Mouse (Mus musculus) MEL (cell line): ENCODE data around the gene Pdxk. TPM values are rescaled to one million over a fixed set of nuclear protein-coding genes. Genes with fewer than 3 reads are reported as not detected.

Source experiments
- DNase-seq: peaks from one replicate; pipeline ENCODE4 v3.0.0; 2011; ENCODE audit warnings: low read depth, low spot score
- H3K27ac ChIP-seq: 2 replicates; pipeline ENCODE4 v1.5.1; 2012; ENCODE audit warnings: low read depth, mild to moderate bottlenecking, control low read depth, low read length, moderate library complexity; ENCODE audit not compliant: control insufficient read depth
- H3K27me3 ChIP-seq, 2 experiments: fragments of 150-350 bp in 1 of 2; sonication (generic) in 1 of 2; 2 replicates each; pipeline ENCODE4 v1.6.1; 2012; ENCODE audit warnings: low read length in 2 of 2, mild to moderate bottlenecking in 2 of 2, improper control_type of control experiment in 1 of 2, moderate library complexity in 1 of 2; ENCODE audit not compliant: insufficient read depth in 2 of 2, control insufficient read depth in 1 of 2
- H3K36me3 ChIP-seq, 2 experiments: 2 replicates each; pipeline ENCODE4 v1.6.1; 2012 to 2014; ENCODE audit warnings: low read length in 2 of 2, improper control_type of control experiment in 1 of 2, inconsistent platforms in 1 of 2, mild to moderate bottlenecking in 1 of 2; ENCODE audit not compliant: insufficient read depth in 2 of 2, control insufficient read depth in 1 of 2
- H3K4me1 ChIP-seq, 2 experiments: fragments of 150-350 bp in 1 of 2; sonication (generic) in 1 of 2; 2 replicates each; pipeline ENCODE4 v1.6.1; 2012; ENCODE audit warnings: low read length in 2 of 2, improper control_type of control experiment in 1 of 2, mild to moderate bottlenecking in 1 of 2; ENCODE audit not compliant: insufficient read depth in 2 of 2, control insufficient read depth in 1 of 2
- H3K4me3 ChIP-seq, 2 experiments: fragments of 150-350 bp in 1 of 2; sonication (generic) in 1 of 2; 2 replicates each; pipeline ENCODE4 v1.5.1; 2012; ENCODE audit warnings: low read depth in 2 of 2, low read length in 2 of 2, mild to moderate bottlenecking in 2 of 2, moderate library complexity in 2 of 2, control low read depth in 1 of 2, improper control_type of control experiment in 1 of 2; ENCODE audit not compliant: control insufficient read depth in 1 of 2, insufficient read depth in 1 of 2
- H3K79me2 ChIP-seq: 2 replicates; pipeline ENCODE4 v1.6.1; 2012; ENCODE audit warnings: mild to moderate bottlenecking, low read length, moderate library complexity; ENCODE audit not compliant: control insufficient read depth, poor library complexity, insufficient read depth
- H3K9ac ChIP-seq: 2 replicates; pipeline ENCODE4 v1.6.1; 2012; ENCODE audit warnings: low read depth, mild to moderate bottlenecking, control low read depth, low read length, moderate library complexity; ENCODE audit not compliant: control insufficient read depth, poor library complexity, severe bottlenecking
- H3K9me3 ChIP-seq: fragments of 150-350 bp; sonication (generic); replicated peaks from 2 replicates; pipeline ENCODE4 v1.6.1; 2012; ENCODE audit warnings: mild to moderate bottlenecking, low read length, improper control_type of control experiment, moderate library complexity; ENCODE audit not compliant: insufficient read depth
- CTCF ChIP-seq, 3 experiments: IDR thresholded peaks in 2 of 3; conservative IDR thresholded peaks in 1 of 3; 2 replicates each; pipeline ENCODE4 v1.5.1; 2011 to 2012; ENCODE audit warnings: low read length in 3 of 3, low read depth in 2 of 3, mild to moderate bottlenecking in 2 of 3, improper control_type of control experiment in 1 of 3, inconsistent platforms in 1 of 3, mixed read lengths in 1 of 3, moderate library complexity in 1 of 3; ENCODE audit not compliant: control insufficient read depth in 1 of 3, insufficient read depth in 1 of 3, poor library complexity in 1 of 3, severe bottlenecking in 1 of 3
- E2F4 ChIP-seq: IDR thresholded peaks from 2 replicates; pipeline ENCODE4 v1.6.1; 2011; ENCODE audit warnings: low read depth, low read length, improper control_type of control experiment, borderline replicate concordance
- ELF1 ChIP-seq: IDR thresholded peaks from 2 replicates; pipeline ENCODE4 v1.6.1; 2014; ENCODE audit warnings: low read depth, mild to moderate bottlenecking, inconsistent platforms, low read length, improper control_type of control experiment, moderate library complexity
- EP300 ChIP-seq, 2 experiments: IDR thresholded peaks; 2 replicates each; pipeline ENCODE4 v1.6.1; 2011; ENCODE audit warnings: improper control_type of control experiment in 2 of 2, low read length in 2 of 2, low read depth in 1 of 2, mild to moderate bottlenecking in 1 of 2
- GABPA ChIP-seq: IDR thresholded peaks from 2 replicates; pipeline ENCODE4 v1.6.1; 2012; ENCODE audit warnings: low read depth, mild to moderate bottlenecking, inconsistent platforms, low read length, improper control_type of control experiment, moderate library complexity
- HCFC1 ChIP-seq: IDR thresholded peaks from 2 replicates; pipeline ENCODE4 v1.6.1; 2012; ENCODE audit warnings: low read depth, mild to moderate bottlenecking, inconsistent platforms, low read length, improper control_type of control experiment, moderate library complexity
- JUND ChIP-seq: IDR thresholded peaks from 2 replicates; pipeline ENCODE4 v1.6.1; 2011; ENCODE audit warnings: low read depth, mild to moderate bottlenecking, improper control_type of control experiment, low read length
- MAFK ChIP-seq: IDR thresholded peaks from 2 replicates; pipeline ENCODE4 v1.6.1; 2011; ENCODE audit warnings: low read depth, mild to moderate bottlenecking, low read length, improper control_type of control experiment, borderline replicate concordance
- MAX ChIP-seq: IDR thresholded peaks from 2 replicates; pipeline ENCODE4 v1.6.1; 2011; ENCODE audit warnings: low read length, improper control_type of control experiment
- MEF2A ChIP-seq: IDR thresholded peaks from 2 replicates; pipeline ENCODE4 v1.6.1; 2014; ENCODE audit warnings: low read depth, mild to moderate bottlenecking, inconsistent platforms, low read length, improper control_type of control experiment; ENCODE audit not compliant: poor library complexity, insufficient replicate concordance, severe bottlenecking; ENCODE audit errors: extremely low read depth
- MYB ChIP-seq: IDR thresholded peaks from 2 replicates; pipeline ENCODE4 v1.6.1; 2011; ENCODE audit warnings: mild to moderate bottlenecking, low read depth, low read length, improper control_type of control experiment
- MYC ChIP-seq: IDR thresholded peaks from 2 replicates; pipeline ENCODE4 v1.6.1; 2011; ENCODE audit warnings: low read depth, mild to moderate bottlenecking, low read length, improper control_type of control experiment, moderate library complexity
- NRF1 ChIP-seq: IDR thresholded peaks from 2 replicates; pipeline ENCODE4 v1.6.1; 2014; ENCODE audit warnings: low read depth, mild to moderate bottlenecking, inconsistent platforms, low read length, improper control_type of control experiment, moderate library complexity; ENCODE audit not compliant: poor library complexity, insufficient read depth, severe bottlenecking
- POLR2AphosphoS2 ChIP-seq: IDR thresholded peaks from 2 replicates; pipeline ENCODE4 v1.6.1; 2011; ENCODE audit warnings: low read length, improper control_type of control experiment
- RAD21 ChIP-seq: IDR thresholded peaks from 2 replicates; pipeline ENCODE4 v1.6.1; 2011; ENCODE audit warnings: mild to moderate bottlenecking, low read depth, low read length, improper control_type of control experiment
- SMC3 ChIP-seq: IDR thresholded peaks from 2 replicates; pipeline ENCODE4 v1.6.1; 2011; ENCODE audit warnings: low read depth, low read length, improper control_type of control experiment
- TAL1 ChIP-seq: IDR thresholded peaks from 2 replicates; pipeline ENCODE4 v1.6.1; 2012; ENCODE audit warnings: mild to moderate bottlenecking, inconsistent platforms, low read length, moderate library complexity, mixed read lengths
- USF1 ChIP-seq: IDR thresholded peaks from 2 replicates; pipeline ENCODE4 v1.6.1; 2014; ENCODE audit warnings: low read depth, mild to moderate bottlenecking, inconsistent platforms, low read length, improper control_type of control experiment, moderate library complexity
- ZC3H11A ChIP-seq: IDR thresholded peaks from 2 replicates; pipeline ENCODE4 v1.6.1; 2012; ENCODE audit warnings: low read depth, mild to moderate bottlenecking, inconsistent platforms, low read length, improper control_type of control experiment
- ZMIZ1 ChIP-seq: IDR thresholded peaks from 2 replicates; pipeline ENCODE4 v1.6.1; 2012; ENCODE audit warnings: low read depth, mild to moderate bottlenecking, inconsistent platforms, low read length, improper control_type of control experiment, moderate library complexity
- polyA plus RNA-seq, 2 experiments: library from polyadenylated mRNA; stranded (reverse) in 1 of 2; unstranded in 1 of 2; fragments of >175 nt in 1 of 2; fragments of >200 nt in 1 of 2; gene quantifications; 2 replicates each; pipeline versions ENCODE4 v1.2.1 to v1.2.4; 2012; ENCODE audit warnings: low replicate concordance in 2 of 2, low read depth in 1 of 2; ENCODE audit not compliant: insufficient read length in 2 of 2, insufficient read depth in 1 of 2, missing spikeins in 1 of 2
- total RNA-seq: library from RNA; depleted of rRNA; stranded (reverse); fragments of 300-350 nt; gene quantifications from 2 replicates; pipeline ENCODE4 v1.2.3, GENCODE M21; 2012

The Pdxk gene
- total and polyA plus RNA-seq, 3 experiments, result 28.7 to 29.3 TPM; not detected in 1

- no peak for TF ChIP-seq NRF1
- peak; percentile 28; the same call in 1 of the 2 replicates for TF ChIP-seq ZC3H11A
- no peak for TF ChIP-seq HCFC1
- TF ChIP-seq ELF1, result no peak
- no peak for TF ChIP-seq E2F4
- TF ChIP-seq USF1, result no peak
- no peak for TF ChIP-seq POLR2AphosphoS2
- TF ChIP-seq MAFK, result no peak
These were observed 68.8 kb downstream of the Pdxk start (continued) for GRCm38 (mm10) chr10:78395819-78396624.

- Histone ChIP-seq H3K27me3 (peaks cover 0 to 2% of the 10 kb centered on the region in 2 experiments; a peak in 1 of 4 replicates), H3K27ac (no peak overlapping the region), H3K79me2 (no peaks in the 10 kb centered on the region), H3K4me1 (peaks cover 0 to 18% of the 10 kb centered on the region in 2 experiments; a peak in 2 of 4 replicates), H3K36me3 (peaks cover under 1 to 6% of the 10 kb centered on the region in 2 experiments; a peak in 3 of 4 replicates), H3K4me3 (no peak overlapping the region), H3K9ac (no peak overlapping the region), H3K9me3 (no peaks in the 10 kb centered on the region)
- TF ChIP-seq ZMIZ1 (no peak), MEF2A (no peak), JUND (no peak)
- DNase-seq, result no peak
These were observed 69.4 kb downstream of the Pdxk start for GRCm38 (mm10) chr10:78395377-78395776.

GRCm38 (mm10) chr10:78392072-78392471 lies 72.7 kb downstream of the Pdxk start:
- Histone ChIP-seq H3K9me3 (no peaks in the 10 kb centered on the region), H3K4me3 (peak overlapping the region; percentile 9 to 28; a peak in 2 of 4 replicates), H3K4me1 (0 out of 4 replicates have a peak, but pooled peaks cover 0 to 8% of the 10 kb centered on the region in 2 experiments)
- TF ChIP-seq HCFC1 (no peak), ZC3H11A (peak; percentile 79), EP300 (IDR thresholded peaks at IDR 0.05; ENCODE audit: low read depth in 1 of 2, low read length in 2 of 2) (peak; percentile 39 to 44; a peak in 1 of 4 replicates), USF1 (0 out of 2 replicates have a peak, but pooled peaks have one; percentile 48), MAX (peak; percentile 73), GABPA (no peak), RAD21 (peak; percentile 93), MYC (0 out of 2 replicates have a peak, but pooled peaks have one; percentile 58), TAL1 (no peak), CTCF (IDR thresholded peaks at IDR 0.05 in 2 of 3, conservative IDR thresholded peaks at IDR 0.05 in 1 of 3; ENCODE audit: control insufficient read depth in 1 of 3, insufficient read depth in 1 of 3, low read depth in 2 of 3, low read length in 3 of 3, poor library complexity in 1 of 3, severe bottlenecking in 1 of 3) (peak; percentile 90 to 97 (median 95)), MYB (no peak), SMC3 (peak; percentile 88)
- TF ChIP-seq, all 39 proteins: peak for 8
- Histone ChIP-seq H3K79me2 (no peaks in the 10 kb centered on the region), H3K36me3 (no peaks in the 10 kb centered on the region), H3K9ac (no peak overlapping the region), H3K27ac (no peak overlapping the region), H3K27me3 (peaks cover 0 to 2% of the 10 kb centered on the region in 2 experiments; a peak in 3 of 4 replicates)
- DNase-seq, result peak; percentile 84
